Mouse (Mus musculus): ENCODE results near the gene Gm45716.

DNA sequence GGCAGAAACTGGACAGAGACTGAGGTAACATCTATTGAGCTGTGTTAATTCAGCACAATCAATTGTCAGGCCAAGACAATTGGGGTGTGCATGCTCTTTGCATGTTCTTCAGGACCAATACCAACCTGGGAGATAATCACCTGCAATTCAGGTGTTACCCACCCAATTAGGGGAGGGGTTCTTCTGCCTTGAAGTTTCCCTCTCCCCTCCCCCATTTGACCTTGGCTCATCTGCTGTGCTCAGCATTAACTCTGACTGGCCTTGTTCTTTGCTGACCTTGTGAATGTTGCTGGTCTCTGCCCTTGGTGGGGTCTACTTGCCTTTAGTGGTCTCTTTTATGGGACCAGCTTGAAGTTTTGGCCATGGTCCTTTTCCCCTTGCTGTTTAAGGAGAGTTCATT lies 42.3 kb downstream of the Gm45716 start:
- TF ChIP-seq ZNF384 (IDR thresholded peaks at IDR 0.05; ENCODE audit: low read depth, low read length) (no peak), ZC3H11A (IDR thresholded peaks at IDR 0.05; ENCODE audit: borderline replicate concordance, low read depth, low read length) (no peak), MAFK (IDR thresholded peaks at IDR 0.05; ENCODE audit: insufficient read depth, low read depth, low read length) (peak; percentile 81), CHD2 (IDR thresholded peaks at IDR 0.05; ENCODE audit: low read depth, low read length) (no peak), HCFC1 (IDR thresholded peaks at IDR 0.05; ENCODE audit: borderline replicate concordance, insufficient read depth, low read length) (no peak)
